ENCODE assay signal across 13 mouse cellular contexts in the genomic region with DNA sequence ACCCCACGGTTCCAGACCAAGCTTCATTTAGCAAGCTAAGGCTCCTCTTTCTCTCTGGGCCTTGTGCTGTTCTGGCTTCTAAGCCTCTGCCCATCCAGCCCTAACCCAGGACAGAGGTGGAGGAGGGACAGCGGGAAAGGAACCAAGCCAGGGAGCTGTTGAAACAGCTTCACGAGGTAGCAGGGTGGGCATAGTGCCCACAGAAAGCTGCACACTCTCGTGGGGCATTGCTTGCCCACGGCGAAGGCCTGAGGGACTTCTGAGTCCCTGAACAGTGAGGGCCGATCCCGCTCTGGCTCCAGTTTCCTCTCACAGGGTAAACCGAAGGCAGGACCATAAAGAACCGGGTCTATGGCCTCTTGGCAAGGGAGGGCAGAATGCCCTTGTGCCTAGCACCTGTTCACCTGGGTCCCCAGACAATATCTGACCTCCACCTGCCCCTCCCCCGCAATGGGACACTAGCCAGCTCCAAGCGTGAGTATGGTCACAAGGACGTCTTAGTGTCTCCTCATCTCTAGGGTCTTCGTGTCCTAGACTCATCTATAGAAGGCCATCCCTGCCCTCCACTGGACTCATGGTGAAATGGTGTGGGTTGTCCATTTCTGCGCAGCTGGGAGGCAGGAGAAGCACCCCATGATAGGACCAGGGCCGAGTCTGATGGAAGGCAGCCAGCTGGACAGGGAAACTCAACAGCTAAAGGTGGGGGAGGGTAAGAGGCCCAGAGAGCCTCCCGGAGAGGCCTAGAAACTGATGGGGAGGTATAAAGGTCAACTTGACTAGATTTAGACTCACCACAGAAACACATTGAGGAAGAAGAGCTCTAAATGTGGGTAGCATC.
DNase-seq lines count a peak whose midpoint lies in the region; ATAC-seq and TF ChIP-seq lines count a peak whose summit lies in the region.
"Had no signal": no experiment of that assay in that cellular context is flagged by ENCODE, and none has a peak within 500 bp of the region (broad histone marks: within the 10 kb centered on the region; RNA-seq: fewer than 3 reads in every experiment).

No protein-coding gene starts in this region.

- no peak for TF ChIP-seq CTCF in liver, adult 2 months (IDR thresholded peaks at IDR 0.05; ENCODE audit: low read depth, low read length)
- TF ChIP-seq CTCF in lung, postnatal 0 days (IDR thresholded peaks at IDR 0.05): peak; percentile 58

- no peaks in the 10 kb centered on the region for H3K9me3 ChIP-seq in embryonic facial prominence, embryonic 10.5 days
- no peaks in the 10 kb centered on the region for H3K9me3 ChIP-seq in heart, embryonic 15.5 days (replicated peaks)
- H3K9me3 ChIP-seq in lung, postnatal 0 days (ENCODE audit: low read length): no peaks in the 10 kb centered on the region
- H3K9me3 ChIP-seq: G1E; liver, embryonic 12.5 days had no signal

- no peaks in the 10 kb centered on the region for H3K79me2 ChIP-seq in liver, adult 2 months (ENCODE audit: control insufficient read depth, insufficient read depth, low read length)

- H3K4me3 ChIP-seq in liver, adult 2 months (ENCODE audit: insufficient read depth, low read depth, low read length): no peak overlapping the region
- H3K4me3 ChIP-seq in embryonic facial prominence, embryonic 10.5 days: no peak overlapping the region
- no peak overlapping the region for H3K4me3 ChIP-seq in heart, embryonic 15.5 days
- no peak overlapping the region for H3K4me3 ChIP-seq in lung, postnatal 0 days (ENCODE audit: low read depth, low read length)
- H3K4me3 ChIP-seq: liver, embryonic 12.5 days had no signal

- ATAC-seq in heart, embryonic 15.5 days (replicated peaks; ENCODE audit: insufficient number of reproducible peaks, insufficient read depth, low FRiP score, low read depth): peak; percentile 37
- peak; percentile 73 for ATAC-seq in lung, postnatal 0 days
- ATAC-seq: forebrain, embryonic 16.5 days; inflammation-experienced regulatory T-cells, adult 6 months had no signal

- no peaks in the 10 kb centered on the region for H3K27me3 ChIP-seq in liver, adult 2 months (ENCODE audit: control insufficient read depth, insufficient read depth, low read length)
- peaks cover 28% of the 10 kb centered on the region; the same call in 1 of the 2 replicates for H3K27me3 ChIP-seq in embryonic facial prominence, embryonic 10.5 days (replicated peaks; ENCODE audit: low read depth, poor library complexity, severe bottlenecking)
- H3K27me3 ChIP-seq in heart, embryonic 15.5 days: no peaks in the 10 kb centered on the region
- no peaks in the 10 kb centered on the region for H3K27me3 ChIP-seq in lung, postnatal 0 days (replicated peaks; ENCODE audit: insufficient read depth, low read length)
- H3K27me3 ChIP-seq: liver, embryonic 12.5 days had no signal

- peak; percentile 61 for DNase-seq in liver, adult 2 months (ENCODE audit: extremely low read depth, low read depth, low spot score)
- DNase-seq in liver: no peak
- DNase-seq in embryonic facial prominence, embryonic 10.5 days (ENCODE audit: low spot score): no peak
- peak; percentile 57 for DNase-seq in lung, postnatal 0 days (ENCODE audit: low spot score)
- DNase-seq in frontal cortex, postnatal 25 days (ENCODE audit: low spot score in 2 of 2): no peak
- DNase-seq in right cerebral cortex, postnatal 10 days (ENCODE audit: low spot score in 2 of 2): no peak
- DNase-seq: right cerebral cortex, postnatal 25 days; thymus, postnatal 36 days had no signal

- no peak overlapping the region for H3K4me2 ChIP-seq in heart, embryonic 15.5 days
- H3K4me2 ChIP-seq in lung, postnatal 0 days (replicated peaks; ENCODE audit: low read depth, low read length): no peak overlapping the region
- H3K4me2 ChIP-seq: liver, embryonic 12.5 days had no signal

- WGBS in liver, adult 2 months: 52% methylated on average over 17 of the region's 17 CpGs
- WGBS in embryonic facial prominence, embryonic 10.5 days: 85% methylated on average over 17 of the region's 17 CpGs
- WGBS in heart, embryonic 15.5 days: 64% methylated on average over 17 of the region's 17 CpGs
- WGBS in lung, postnatal 0 days: 62% methylated on average over 17 of the region's 17 CpGs

- H3K27ac ChIP-seq in liver, adult 2 months (replicated peaks; ENCODE audit: insufficient read depth, low read depth, low read length): no peak overlapping the region
- H3K27ac ChIP-seq in embryonic facial prominence, embryonic 10.5 days (replicated peaks): peak overlapping the region; percentile 20; the same call in 1 of the 2 replicates
- no peak overlapping the region for H3K27ac ChIP-seq in heart, embryonic 15.5 days
- H3K27ac ChIP-seq in lung, postnatal 0 days (ENCODE audit: low read length): no peak overlapping the region
- H3K27ac ChIP-seq: liver, embryonic 12.5 days had no signal

- no peak for TF ChIP-seq POLR2A in liver, adult 2 months (IDR thresholded peaks at IDR 0.05; ENCODE audit: extremely low read depth, insufficient read depth, low read length)

- H3K4me1 ChIP-seq in liver, adult 2 months (ENCODE audit: control insufficient read depth, insufficient read depth, low read length): no peaks in the 10 kb centered on the region
- peaks cover 31% of the 10 kb centered on the region for H3K4me1 ChIP-seq in embryonic facial prominence, embryonic 10.5 days
- H3K4me1 ChIP-seq in heart, embryonic 15.5 days (replicated peaks): peaks cover 42% of the 10 kb centered on the region
- H3K4me1 ChIP-seq in lung, postnatal 0 days (ENCODE audit: insufficient read depth, low read depth, low read length): peaks cover 12% of the 10 kb centered on the region; the same call in 1 of the 2 replicates

- H3K9ac ChIP-seq in liver, adult 2 months (ENCODE audit: low read depth, low read length): no peak overlapping the region
- H3K9ac ChIP-seq in heart, embryonic 15.5 days: no peak overlapping the region
- H3K9ac ChIP-seq in lung, postnatal 0 days (replicated peaks; ENCODE audit: low read depth): no peak overlapping the region
- H3K9ac ChIP-seq: liver, embryonic 12.5 days had no signal

- H3K36me3 ChIP-seq in liver, adult 2 months (ENCODE audit: control insufficient read depth, insufficient read depth, low read length): no peaks in the 10 kb centered on the region
- H3K36me3 ChIP-seq in embryonic facial prominence, embryonic 10.5 days (replicated peaks): no peaks in the 10 kb centered on the region
- H3K36me3 ChIP-seq in heart, embryonic 15.5 days: no peaks in the 10 kb centered on the region
- H3K36me3 ChIP-seq in lung, postnatal 0 days (ENCODE audit: insufficient read depth, low read length): no peaks in the 10 kb centered on the region
- H3K36me3 ChIP-seq: G1E; liver, embryonic 12.5 days had no signal

- TF ChIP-seq EP300 in lung, postnatal 0 days (IDR thresholded peaks at IDR 0.05): no peak

Comparison
In these comparisons a context has a peak if more than half of its experiments do, and no peak if none do; other contexts are left out.
1. DNase-seq: peak in liver, adult 2 months (single experiment) and lung, postnatal 0 days (single experiment); none in liver (single experiment), embryonic facial prominence, embryonic 10.5 days (single experiment), frontal cortex, postnatal 25 days (0 of 2) and right cerebral cortex, postnatal 10 days (0 of 2).